ENCODE assay signal across 18 mouse cellular contexts in the genomic region with DNA sequence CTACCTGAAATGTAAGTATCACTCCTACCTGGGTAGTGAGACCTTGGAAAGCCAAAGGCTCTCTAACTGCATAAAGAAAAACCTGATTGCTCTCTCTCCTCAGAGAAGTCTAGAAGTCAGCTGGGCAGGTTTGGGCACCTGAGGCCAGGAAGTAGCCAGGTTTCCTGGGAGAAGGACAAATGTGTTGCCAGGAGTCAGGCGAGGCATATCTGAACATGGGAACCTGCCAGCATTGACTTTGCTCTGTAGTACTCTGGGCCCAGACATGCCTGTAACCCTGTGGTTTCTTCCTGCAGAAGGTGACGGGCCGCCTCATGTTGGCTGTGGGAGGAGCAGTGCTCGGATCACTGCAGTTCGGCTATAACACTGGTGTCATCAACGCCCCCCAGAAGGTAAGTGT. TPM values are rescaled to one million over a fixed set of nuclear protein-coding genes. Genes with fewer than 3 reads are reported as not detected.
DNase-seq lines count a peak whose midpoint lies in the region; ATAC-seq and TF ChIP-seq lines count a peak whose summit lies in the region.
"Had no signal": no experiment of that assay in that cellular context is flagged by ENCODE, and none has a peak within 500 bp of the region (broad histone marks: within the 10 kb centered on the region; RNA-seq: fewer than 3 reads in every experiment).

No protein-coding gene starts in this region.

- no peak overlapping the region for H3K4me3 ChIP-seq in heart, embryonic 15.5 days
- H3K4me3 ChIP-seq in lung, postnatal 0 days (ENCODE audit: low read depth, low read length): no peak overlapping the region
- no peak overlapping the region for H3K4me3 ChIP-seq in stomach, embryonic 15.5 days (replicated peaks)
- no peak overlapping the region for H3K4me3 ChIP-seq in midbrain, embryonic 16.5 days (ENCODE audit: low read depth, low read length)
- H3K4me3 ChIP-seq: hindbrain, embryonic 10.5 days; kidney, embryonic 15.5 days; midbrain, embryonic 12.5 days had no signal

- no peak for ATAC-seq in heart, embryonic 15.5 days (replicated peaks; ENCODE audit: insufficient number of reproducible peaks, insufficient read depth, low FRiP score, low read depth)
- no peak for ATAC-seq in lung, postnatal 0 days
- ATAC-seq in stomach, embryonic 15.5 days (ENCODE audit: insufficient read depth, low FRiP score, low read depth): no peak
- no peak for ATAC-seq in midbrain, embryonic 16.5 days
- ATAC-seq: forebrain, embryonic 14.5 days had no signal

- intact Hi-C loops in heart, postnatal 10 days (cut with DNase I): no loop called here

- 0 out of 2 replicates have a peak overlapping the region, but pooled peaks have one; percentile 51 for H3K27ac ChIP-seq in heart, embryonic 15.5 days
- no peak overlapping the region for H3K27ac ChIP-seq in lung, postnatal 0 days (ENCODE audit: low read length)
- 0 out of 2 replicates have a peak overlapping the region, but pooled peaks have one; percentile 32 for H3K27ac ChIP-seq in stomach, embryonic 15.5 days
- no peak overlapping the region for H3K27ac ChIP-seq in midbrain, embryonic 16.5 days (ENCODE audit: low read length)
- H3K27ac ChIP-seq: hindbrain, embryonic 10.5 days; kidney, embryonic 15.5 days; midbrain, embryonic 12.5 days had no signal

- no peak overlapping the region for H3K9ac ChIP-seq in heart, embryonic 15.5 days
- no peak overlapping the region for H3K9ac ChIP-seq in lung, postnatal 0 days (replicated peaks; ENCODE audit: low read depth)
- no peak overlapping the region for H3K9ac ChIP-seq in stomach, embryonic 15.5 days
- H3K9ac ChIP-seq in midbrain, embryonic 16.5 days (ENCODE audit: low read depth, low read length): no peak overlapping the region
- H3K9ac ChIP-seq: kidney, embryonic 15.5 days; midbrain, embryonic 12.5 days had no signal

- H3K9me3 ChIP-seq in heart, embryonic 15.5 days (replicated peaks): no peaks in the 10 kb centered on the region
- H3K9me3 ChIP-seq in lung, postnatal 0 days (ENCODE audit: low read length): no peaks in the 10 kb centered on the region
- H3K9me3 ChIP-seq in stomach, embryonic 15.5 days: no peaks in the 10 kb centered on the region
- H3K9me3 ChIP-seq in midbrain, embryonic 16.5 days (replicated peaks; ENCODE audit: control insufficient read depth, low read length, poor library complexity, severe bottlenecking): no peaks in the 10 kb centered on the region
- H3K9me3 ChIP-seq: hindbrain, embryonic 10.5 days; kidney, embryonic 15.5 days; midbrain, embryonic 12.5 days had no signal

- no peak for TF ChIP-seq CTCF in lung, postnatal 0 days (IDR thresholded peaks at IDR 0.05)

- H3K4me1 ChIP-seq in heart, embryonic 15.5 days (replicated peaks): peaks cover 96% of the 10 kb centered on the region
- peaks cover 14% of the 10 kb centered on the region; the same call in 1 of the 2 replicates for H3K4me1 ChIP-seq in lung, postnatal 0 days (ENCODE audit: insufficient read depth, low read depth, low read length)
- H3K4me1 ChIP-seq in stomach, embryonic 15.5 days: peaks cover 43% of the 10 kb centered on the region
- H3K4me1 ChIP-seq in midbrain, embryonic 16.5 days (ENCODE audit: control insufficient read depth, insufficient read depth, low read length): no peaks in the 10 kb centered on the region

- H3K4me2 ChIP-seq in heart, embryonic 15.5 days: no peak overlapping the region
- H3K4me2 ChIP-seq in lung, postnatal 0 days (replicated peaks; ENCODE audit: low read depth, low read length): no peak overlapping the region
- no peak overlapping the region for H3K4me2 ChIP-seq in stomach, embryonic 15.5 days
- no peak overlapping the region for H3K4me2 ChIP-seq in midbrain, embryonic 16.5 days (ENCODE audit: low read length)
- H3K4me2 ChIP-seq: kidney, embryonic 15.5 days; midbrain, embryonic 12.5 days had no signal

- peaks cover 22% of the 10 kb centered on the region for H3K36me3 ChIP-seq in heart, embryonic 15.5 days
- peaks cover 5% of the 10 kb centered on the region; the same call in 1 of the 2 replicates for H3K36me3 ChIP-seq in lung, postnatal 0 days (ENCODE audit: insufficient read depth, low read length)
- peaks cover 19% of the 10 kb centered on the region; the same call in 1 of the 2 replicates for H3K36me3 ChIP-seq in stomach, embryonic 15.5 days
- H3K36me3 ChIP-seq in midbrain, embryonic 16.5 days (ENCODE audit: control insufficient read depth, insufficient read depth, low read length): no peaks in the 10 kb centered on the region; the same call in 1 of the 2 replicates

- no peak for DNase-seq in heart, postnatal 10 days
- peak; percentile 34 for DNase-seq in lung, postnatal 36 days
- no peak for DNase-seq in lung, postnatal 0 days (ENCODE audit: low spot score)
- peak; percentile 91 for DNase-seq in fat pad, adult 2 months (ENCODE audit: extremely low read depth, low read depth, low spot score)
- no peak for DNase-seq in adrenal gland, postnatal 36 days
- DNase-seq: cerebellum, postnatal 10 days; embryo, embryonic 11 days; gastrocnemius, postnatal 36 days; lung, postnatal 4 days; right cerebral cortex, postnatal 4 days; thymus, adult 2 months had no signal

- 74% methylated on average over 6 of the region's 6 CpGs for whole genome bisulfite sequencing in heart, embryonic 15.5 days
- WGBS in lung, postnatal 0 days: 88% methylated on average over 6 of the region's 6 CpGs
- WGBS in stomach, embryonic 15.5 days: 83% methylated on average over 6 of the region's 6 CpGs
- 84% methylated on average over 6 of the region's 6 CpGs for WGBS in midbrain, embryonic 16.5 days

- H3K27me3 ChIP-seq in heart, embryonic 15.5 days: no peaks in the 10 kb centered on the region
- no peaks in the 10 kb centered on the region for H3K27me3 ChIP-seq in lung, postnatal 0 days (replicated peaks; ENCODE audit: insufficient read depth, low read length)
- H3K27me3 ChIP-seq in stomach, embryonic 15.5 days (replicated peaks): no peaks in the 10 kb centered on the region
- no peaks in the 10 kb centered on the region for H3K27me3 ChIP-seq in midbrain, embryonic 16.5 days (ENCODE audit: control insufficient read depth, insufficient read depth, low read depth, low read length)
- H3K27me3 ChIP-seq: kidney, embryonic 15.5 days; midbrain, embryonic 12.5 days had no signal

- TF ChIP-seq EP300 in lung, postnatal 0 days (IDR thresholded peaks at IDR 0.05): no peak

RNA-seq across cellular contexts. Expression of a gene that starts 11.6 kb away (rescaled TPM):
- 119 and 127 TPM in 2 replicates for polyA plus RNA-seq in heart, embryonic 15.5 days (2015; fragmentation: Nextera tagmentation; extraction: Ambion mirVana)
- total RNA-seq in heart, postnatal 10 days (2021): 1 to 10 TPM; 5.1 to 7.7 TPM
- 16.7 and 20.4 TPM in 2 replicates for polyA plus RNA-seq in lung, postnatal 0 days (2015; fragmentation: Nextera tagmentation; extraction: Ambion mirVana)
- polyA plus RNA-seq in stomach, embryonic 15.5 days (2015; fragmentation: Nextera tagmentation; extraction: Ambion mirVana): 119 and 129 TPM in 2 replicates
- polyA plus RNA-seq in midbrain, embryonic 16.5 days (2015; fragmentation: Nextera tagmentation; extraction: Ambion mirVana): 90.7 and 91.6 TPM in 2 replicates
- total RNA-seq in adrenal gland, postnatal 36 days (2021): 10 to 100 TPM; 19.8 to 20.2 TPM

RNA-seq across cellular contexts. Expression of a gene that starts 53.9 kb away (rescaled TPM):
- 9.9 and 10.6 TPM in 2 replicates for polyA plus RNA-seq in heart, embryonic 15.5 days (2015; fragmentation: Nextera tagmentation; extraction: Ambion mirVana)
- 10 to 100 TPM; 19.4 to 22.3 TPM for total RNA-seq in heart, postnatal 10 days (2021)
- polyA plus RNA-seq in lung, postnatal 0 days (2015; fragmentation: Nextera tagmentation; extraction: Ambion mirVana): 4.6 and 5.8 TPM in 2 replicates
- polyA plus RNA-seq in stomach, embryonic 15.5 days (2015; fragmentation: Nextera tagmentation; extraction: Ambion mirVana): 4.6 and 5.5 TPM in 2 replicates
- 4.0 and 6.1 TPM in 2 replicates for polyA plus RNA-seq in midbrain, embryonic 16.5 days (2015; fragmentation: Nextera tagmentation; extraction: Ambion mirVana)
- total RNA-seq in adrenal gland, postnatal 36 days (2021): 10 to 100 TPM; 11.5 to 12.4 TPM

Comparison
In these comparisons a context has a peak if more than half of its experiments do, and no peak if none do; other contexts are left out.
1. DNase-seq: peak in lung, postnatal 36 days (single experiment) and fat pad, adult 2 months (single experiment); none in heart, postnatal 10 days (0 of 2), lung, postnatal 0 days (single experiment) and adrenal gland, postnatal 36 days (0 of 2).
2. H3K27ac ChIP-seq: peak in heart, embryonic 15.5 days (single experiment) and stomach, embryonic 15.5 days (single experiment); none in lung, postnatal 0 days (single experiment) and midbrain, embryonic 16.5 days (single experiment).